ENCODE assay signal across 27 mouse cellular contexts in the genomic region with DNA sequence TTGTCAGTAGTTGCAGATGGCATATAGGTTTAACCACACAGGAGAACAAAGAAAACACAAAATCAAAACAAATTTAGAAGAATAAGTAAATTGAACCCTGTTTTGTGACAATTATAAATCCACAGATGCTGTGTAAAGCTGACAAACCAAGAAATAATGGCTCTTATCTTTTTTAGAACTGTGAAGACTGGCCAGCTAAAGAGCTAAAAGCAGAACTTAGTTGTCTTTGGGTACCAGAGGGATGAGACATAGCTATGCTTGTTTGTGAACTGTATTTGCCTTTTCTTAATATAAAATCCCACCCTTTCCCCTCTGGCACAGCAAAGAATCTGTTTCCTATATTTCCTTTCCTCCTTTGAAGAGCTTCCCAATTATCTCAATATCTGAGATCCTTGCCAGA. TPM values are rescaled to one million over a fixed set of nuclear protein-coding genes. Genes with fewer than 3 reads are reported as not detected.
"Had no signal": no experiment of that assay in that cellular context is flagged by ENCODE, and none has a peak within 500 bp of the region (broad histone marks: within the 10 kb centered on the region; RNA-seq: fewer than 3 reads in every experiment).

No protein-coding gene starts in this region.

- H3K36me3 ChIP-seq: limb, embryonic 10.5 days; limb, embryonic 12.5 days; limb, embryonic 13.5 days; limb, embryonic 15.5 days; liver, embryonic 12.5 days; liver, embryonic 13.5 days; liver, embryonic 15.5 days; lung, embryonic 15.5 days; midbrain, embryonic 10.5 days; midbrain, embryonic 12.5 days; midbrain, embryonic 13.5 days; midbrain, embryonic 15.5 days; neural tube, embryonic 12.5 days had no signal

- DNase-seq: left cerebral cortex, postnatal 4 days; liver, embryonic 13.5 days; liver, postnatal 0 days; lung, adult 18-20 months; lung, adult 2 months; lung, embryonic 14.5 days; lung, postnatal 10 days; lung, postnatal 14 days; lung, postnatal 36 days; lung, postnatal 4 days; midbrain, embryonic 14.5 days had no signal

- H3K27ac ChIP-seq: limb, embryonic 10.5 days; limb, embryonic 12.5 days; limb, embryonic 13.5 days; limb, embryonic 15.5 days; liver, embryonic 12.5 days; liver, embryonic 13.5 days; liver, embryonic 14.5 days; liver, embryonic 15.5 days; lung, embryonic 15.5 days; macrophage; midbrain, embryonic 10.5 days; midbrain, embryonic 12.5 days; midbrain, embryonic 13.5 days; midbrain, embryonic 15.5 days; neural tube, embryonic 12.5 days had no signal

- H3K9ac ChIP-seq: limb, embryonic 12.5 days; limb, embryonic 13.5 days; limb, embryonic 15.5 days; liver, embryonic 12.5 days; liver, embryonic 13.5 days; liver, embryonic 14.5 days; liver, embryonic 15.5 days; liver, postnatal 0 days; lung, embryonic 14.5 days; lung, embryonic 15.5 days; midbrain, embryonic 12.5 days; midbrain, embryonic 13.5 days; midbrain, embryonic 15.5 days; neural tube, embryonic 12.5 days had no signal

- H3K4me3 ChIP-seq: limb, embryonic 10.5 days; limb, embryonic 12.5 days; limb, embryonic 13.5 days; limb, embryonic 15.5 days; liver, embryonic 12.5 days; liver, embryonic 13.5 days; liver, embryonic 15.5 days; lung, embryonic 15.5 days; megakaryocyte, embryonic 14.5 days; midbrain, embryonic 10.5 days; midbrain, embryonic 12.5 days; midbrain, embryonic 13.5 days; midbrain, embryonic 15.5 days; myocyte; neural tube, embryonic 12.5 days had no signal

- H3K9me3 ChIP-seq: limb, embryonic 10.5 days; limb, embryonic 12.5 days; limb, embryonic 13.5 days; limb, embryonic 15.5 days; liver, embryonic 12.5 days; liver, embryonic 13.5 days; liver, embryonic 15.5 days; lung, embryonic 15.5 days; megakaryocyte, embryonic 14.5 days; midbrain, embryonic 10.5 days; midbrain, embryonic 12.5 days; midbrain, embryonic 13.5 days; midbrain, embryonic 15.5 days; neural tube, embryonic 12.5 days had no signal

- H3K4me1 ChIP-seq: limb, embryonic 10.5 days; lung, embryonic 15.5 days had no signal

- H3K27me3 ChIP-seq: limb, embryonic 12.5 days; limb, embryonic 13.5 days; limb, embryonic 15.5 days; liver, embryonic 12.5 days; liver, embryonic 13.5 days; liver, embryonic 15.5 days; lung, embryonic 15.5 days; megakaryocyte, embryonic 14.5 days; midbrain, embryonic 12.5 days; midbrain, embryonic 13.5 days; midbrain, embryonic 15.5 days; neural tube, embryonic 12.5 days had no signal

RNA-seq across cellular contexts. Expression of gene Rnf130, which starts 9.0 kb away (rescaled TPM):
- polyA plus RNA-seq: myocyte had no signal
